Mouse (Mus musculus) heart, adult 9 months (tissue): ENCODE results near the gene Prkn.
"Not testable (repeated sequence)": the region's sequence is repeated elsewhere in the genome, so short reads cannot be mapped to it uniquely, and the experiment has no call there.

Experiments
- DNase-seq, 2 experiments: peaks; one replicate each; pipeline ENCODE4 v3.0.0; 2022; ENCODE audit warnings: low spot score in 2 of 2

Gene Prkn

GRCm38 (mm10) chr17:11988110-11988837 lies 1148.1 kb downstream of the Prkn start:
- DNase-seq = peak in 1 of 2 experiments; percentile 5

DNA sequence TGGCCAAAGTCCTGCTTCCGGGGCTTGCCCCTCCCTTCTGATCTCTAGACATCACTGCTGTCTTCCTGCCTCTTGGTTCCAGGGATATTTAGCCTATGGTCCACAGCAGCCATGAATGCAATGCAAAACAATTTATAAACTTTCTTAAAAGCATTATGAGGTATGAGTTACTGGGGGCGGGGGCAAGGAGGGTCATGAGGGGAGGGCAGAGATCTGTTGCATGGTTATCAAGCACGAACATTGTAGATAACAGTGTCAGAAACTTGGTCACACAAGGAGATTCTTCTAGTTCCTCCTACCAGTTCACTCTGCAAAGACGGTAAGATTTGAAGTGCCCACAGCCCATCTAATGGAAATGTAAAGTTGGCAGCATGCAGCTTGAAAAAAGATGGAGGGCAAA lies 1149.1 kb downstream of the Prkn start:
- no peak for DNase-seq

DNA sequence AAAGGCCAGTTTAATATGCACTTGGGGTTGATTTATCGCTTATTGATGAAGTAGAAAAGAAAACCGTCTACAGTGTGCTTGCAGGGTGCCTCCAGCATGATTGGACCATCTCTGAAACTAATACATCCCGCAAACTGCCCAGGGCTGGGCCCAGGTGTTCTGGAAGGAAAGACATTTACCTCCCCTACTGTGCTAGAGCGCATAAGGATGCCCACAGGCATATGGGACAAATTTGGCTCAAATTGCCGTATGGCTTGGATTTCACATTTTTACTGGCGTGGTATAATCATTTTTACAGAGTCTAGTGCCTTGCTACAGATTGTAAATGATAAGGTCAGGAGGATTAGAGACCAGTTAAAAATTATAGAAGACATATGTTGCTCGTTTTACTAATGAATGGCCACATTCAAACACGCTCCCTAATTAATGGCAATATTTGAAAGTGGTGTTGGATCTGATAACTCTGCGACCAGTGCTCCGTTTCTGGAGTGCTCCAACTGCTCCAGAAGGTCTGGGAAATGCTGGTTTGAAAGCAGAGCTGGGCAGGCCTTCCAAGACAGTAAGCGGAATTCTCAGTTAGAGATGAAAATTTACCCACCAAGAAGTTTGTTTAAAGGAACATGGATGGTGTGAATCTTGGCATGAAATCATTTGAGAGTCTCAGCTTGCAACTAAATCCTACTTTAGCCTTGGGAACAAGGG lies 1150.4 kb downstream of the Prkn start:
- no peak for DNase-seq

- peak in 1 of 2 experiments; percentile 4 for DNase-seq
These were observed 1153.1 kb downstream of the Prkn start for GRCm38 (mm10) chr17:11993249-11993648.

- no peak for DNase-seq
These were observed 1154.1 kb downstream of the Prkn start for GRCm38 (mm10) chr17:11994252-11994651.

GRCm38 (mm10) chr17:11994754-11995153 lies 1154.6 kb downstream of the Prkn start:
- DNase-seq = not testable (repeated sequence)

GRCm38 (mm10) chr17:11995522-11995921 lies 1155.3 kb downstream of the Prkn start:
- no peak for DNase-seq

- DNase-seq = no peak
These were observed 1156.1 kb downstream of the Prkn start for GRCm38 (mm10) chr17:11996311-11996710.

DNA sequence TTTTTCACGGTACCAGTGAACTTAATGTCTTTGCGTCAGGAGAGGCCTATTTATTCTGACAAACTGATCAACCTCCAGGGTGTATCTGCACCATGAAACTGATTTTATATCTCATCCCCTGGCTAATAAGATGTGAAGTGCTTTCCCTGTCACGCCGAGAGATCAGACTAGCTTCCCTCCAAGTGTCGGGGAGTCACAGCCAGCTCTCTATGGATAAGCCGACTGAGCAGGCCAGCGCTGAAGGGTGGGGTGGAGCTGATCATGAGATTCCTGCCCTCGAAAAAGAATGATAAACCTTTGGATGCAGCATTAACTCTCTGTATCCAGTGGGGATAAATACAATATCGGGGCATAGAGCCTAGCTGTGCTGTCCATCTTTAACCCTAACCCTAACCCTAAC lies 1160.1 kb downstream of the Prkn start:
- no peak for DNase-seq

- DNase-seq = no peak
These were observed 1181.1 kb downstream of the Prkn start for GRCm38 (mm10) chr17:12021326-12021725.

GRCm38 (mm10) chr17:12029362-12029761 lies 1189.2 kb downstream of the Prkn start:
- DNase-seq = no peak

- no peak for DNase-seq
These were observed 1189.8 kb downstream of the Prkn start for GRCm38 (mm10) chr17:12029921-12030461.

DNA sequence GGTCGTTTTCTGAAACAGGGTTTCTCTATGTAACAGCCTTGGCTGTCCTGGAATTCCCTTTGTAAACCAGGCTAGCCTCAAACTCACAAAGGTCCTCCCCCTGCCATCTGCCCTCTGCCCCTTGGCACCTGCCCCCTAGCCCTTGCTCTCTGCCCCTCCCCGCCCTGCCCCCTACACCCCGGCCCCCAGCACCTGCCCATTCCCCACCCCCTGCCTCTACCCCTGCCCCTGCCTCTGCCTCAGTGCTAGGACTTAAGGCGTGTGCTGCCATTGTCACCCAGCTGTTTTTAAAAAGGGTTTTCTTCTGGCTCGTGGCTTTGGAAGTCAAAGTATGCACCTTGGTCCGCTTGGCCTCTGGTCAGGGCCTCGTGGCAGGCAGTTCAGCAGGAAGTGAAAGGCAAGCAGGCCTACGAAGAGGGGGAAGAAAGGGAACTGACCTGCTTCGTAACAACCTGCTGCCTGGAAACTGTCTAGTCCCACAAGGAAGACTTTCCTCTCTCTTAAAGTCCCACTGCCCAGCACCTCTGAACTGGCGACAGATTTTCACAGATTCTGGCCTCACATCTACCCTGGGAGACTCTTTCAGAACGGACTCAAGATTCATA lies 1190.5 kb downstream of the Prkn start:
- DNase-seq = no peak

- DNase-seq = peak in 1 of 2 experiments; percentile 10
These were observed 1191.2 kb downstream of the Prkn start for GRCm38 (mm10) chr17:12031203-12031942.

DNA sequence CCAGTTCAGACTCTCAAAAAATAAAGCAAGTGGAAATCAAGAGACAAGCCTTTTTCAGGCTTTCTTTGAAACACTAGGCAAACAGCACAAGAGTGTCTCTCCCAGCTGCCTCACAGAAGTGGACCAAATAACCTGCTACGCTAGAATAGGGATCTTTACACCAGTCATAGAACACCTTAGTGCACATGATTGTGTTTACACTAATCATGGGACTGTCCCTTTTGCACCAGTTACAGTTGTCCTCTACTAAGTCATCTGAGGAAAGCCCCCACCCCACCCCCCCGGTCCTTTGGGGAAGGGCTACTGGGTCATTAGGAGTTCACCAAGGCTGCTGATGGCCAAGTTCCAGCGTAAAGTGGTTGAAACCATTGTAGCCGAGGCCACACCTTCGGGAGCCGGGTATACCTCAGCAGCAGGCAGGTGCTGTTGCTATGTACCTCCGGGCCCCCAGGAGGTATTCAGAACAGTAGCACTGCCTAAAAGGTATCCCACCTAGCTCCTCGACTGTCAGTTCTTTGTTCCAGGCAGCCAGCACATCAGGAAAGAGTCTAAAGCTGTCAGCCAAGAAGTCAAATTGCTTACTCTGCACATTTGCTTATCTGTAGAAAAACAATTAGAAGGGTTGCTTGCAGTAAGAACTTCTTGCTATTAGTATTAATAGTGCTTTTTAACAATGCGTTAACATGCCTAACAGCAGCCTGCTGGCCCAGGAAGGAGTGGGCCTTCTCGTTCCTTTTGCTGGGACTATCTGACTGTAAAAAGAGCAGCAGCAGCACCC lies 1192.0 kb downstream of the Prkn start:
- DNase-seq = no peak

DNA sequence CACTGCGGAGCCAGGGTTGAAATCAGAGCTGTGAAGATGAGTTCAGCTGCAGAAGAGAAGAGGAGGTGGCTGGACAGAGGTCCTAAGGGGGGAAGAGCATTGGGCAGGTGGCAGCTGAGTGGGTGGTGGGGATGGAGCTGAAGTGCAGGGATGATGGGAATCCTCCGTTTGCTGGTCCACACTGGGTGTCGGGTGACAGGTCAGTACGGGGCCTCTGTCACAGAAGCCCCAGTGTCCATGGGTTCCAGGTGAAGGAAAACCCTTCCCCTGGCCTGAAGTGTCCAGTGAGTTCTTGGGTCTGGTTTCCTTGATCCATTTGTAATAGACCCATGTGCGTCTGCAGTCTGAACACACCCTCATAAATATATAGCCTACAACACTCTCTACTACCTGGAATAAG lies 1195.2 kb downstream of the Prkn start:
- no peak for DNase-seq

GRCm38 (mm10) chr17:12036205-12036604 lies 1196.0 kb downstream of the Prkn start:
- peak in 1 of 2 experiments; percentile 30 for DNase-seq

DNA sequence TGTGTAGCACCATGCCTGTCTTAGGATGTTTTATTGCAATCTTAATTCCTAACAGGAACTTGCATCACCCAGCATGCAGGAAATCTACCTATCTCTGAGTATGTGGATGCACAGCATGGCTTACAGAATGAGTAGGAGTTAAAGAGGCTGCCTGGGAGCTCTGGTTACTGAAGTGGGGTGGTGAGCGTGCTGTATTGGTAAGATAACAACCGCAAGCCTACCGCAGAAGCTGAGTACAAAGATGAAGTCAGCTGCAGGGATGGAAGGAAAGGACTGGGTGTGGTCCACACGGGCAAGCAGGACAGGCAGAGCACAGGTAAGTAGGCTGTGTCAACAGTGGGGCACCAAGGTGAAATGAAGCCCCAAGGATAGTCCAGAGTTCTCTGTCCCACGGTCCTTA lies 1196.9 kb downstream of the Prkn start:
- DNase-seq = no peak

DNA sequence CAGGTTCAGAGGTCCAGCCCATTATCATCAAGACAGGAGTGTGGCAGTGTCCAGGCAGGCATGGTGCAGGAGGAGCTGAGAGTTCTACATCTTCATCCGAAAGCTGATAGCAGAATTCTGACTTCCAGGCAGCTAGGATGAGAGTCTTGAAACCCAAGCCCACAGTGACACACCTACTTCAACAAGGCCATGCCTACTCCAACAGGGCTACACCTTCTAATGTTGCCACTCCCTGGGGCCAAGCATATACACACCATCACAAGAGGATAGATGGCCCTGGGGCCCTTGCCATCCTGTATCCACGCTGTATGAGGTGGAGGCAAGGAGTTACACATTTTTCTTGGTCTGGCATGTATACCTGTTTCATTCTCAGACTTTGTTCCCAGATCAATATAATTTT lies 1197.4 kb downstream of the Prkn start:
- no peak for DNase-seq

DNA sequence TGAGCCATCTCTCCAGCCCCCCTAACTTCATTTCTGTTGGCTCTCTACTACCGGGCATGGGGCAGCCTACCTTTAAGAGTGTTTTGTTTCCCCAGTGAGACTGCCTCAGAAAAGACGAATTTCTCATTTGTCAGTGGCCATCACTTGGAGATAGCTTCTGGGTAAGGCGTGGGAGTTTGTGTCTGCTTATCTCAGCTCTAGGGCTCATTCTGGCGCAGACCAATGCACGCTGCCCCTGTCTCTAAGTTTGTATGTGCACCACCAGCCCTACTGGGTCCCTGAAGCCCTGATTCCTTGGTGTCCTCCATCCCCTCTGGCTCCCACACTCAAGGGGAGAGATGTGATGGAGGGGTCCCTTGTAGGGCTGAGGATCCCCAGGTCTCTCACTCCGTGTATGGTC lies 1198.3 kb downstream of the Prkn start:
- no peak for DNase-seq

- DNase-seq = peak; percentile 50 to 71
These were observed 1199.0 kb downstream of the Prkn start for GRCm38 (mm10) chr17:12039188-12039587.
